Mouse (Mus musculus) embryo, embryonic 10.5 days (tissue): Measurements from ENCODE around the gene Cacna1f.

Experiments
- DNase-seq: peaks from one replicate; pipeline ENCODE4 v3.0.0-alpha.2; 2015; ENCODE audit warnings: low spot score

Gene Cacna1f

GRCm38 (mm10) chrX:7606783-7607182 lies at the start of gene Cacna1f:
Cacna1f (plus strand) TSS chrX:7607083.
- no peak for DNase-seq

DNA sequence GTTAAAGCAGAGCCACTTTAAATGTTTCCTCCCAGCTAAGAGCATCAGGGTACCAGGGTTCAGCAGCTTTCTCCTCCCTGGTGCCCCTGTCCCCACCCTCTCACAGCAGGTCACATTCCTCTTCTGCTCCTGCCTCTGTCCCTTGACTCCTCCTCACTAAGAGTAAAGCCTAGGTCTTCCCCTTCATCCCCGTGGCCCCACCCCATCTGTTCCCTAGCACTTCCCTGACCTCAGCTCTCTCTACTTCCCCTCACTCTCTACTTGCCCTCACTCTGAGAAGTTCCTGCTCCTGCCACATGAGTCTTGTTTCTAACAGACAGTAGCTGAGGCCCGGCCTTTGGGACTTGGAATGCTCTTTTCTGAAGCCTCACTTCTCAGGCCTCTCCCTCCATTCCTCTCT lies 43.8 kb upstream of the Cacna1f start:
- no peak for DNase-seq

DNA sequence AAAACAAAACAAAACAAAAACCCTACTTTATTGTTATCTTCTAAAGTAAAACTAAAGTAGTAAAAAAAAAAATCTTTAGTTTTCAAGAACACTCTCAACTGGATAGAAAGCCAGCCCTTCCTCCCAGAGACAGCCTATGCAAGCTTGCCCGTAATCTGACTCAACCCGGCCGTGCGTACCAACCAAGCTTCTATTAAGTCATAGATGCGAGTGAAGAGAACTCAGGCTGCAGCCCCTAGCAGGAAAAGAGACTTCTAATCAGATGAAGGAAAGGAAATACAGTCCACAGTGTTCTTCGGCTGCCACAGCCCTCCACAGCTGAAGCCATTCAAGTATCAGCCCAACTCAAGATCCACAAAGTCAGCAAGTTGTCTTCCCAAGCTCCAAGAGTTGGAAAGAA lies 40.5 kb upstream of the Cacna1f start:
- no peak for DNase-seq

DNA sequence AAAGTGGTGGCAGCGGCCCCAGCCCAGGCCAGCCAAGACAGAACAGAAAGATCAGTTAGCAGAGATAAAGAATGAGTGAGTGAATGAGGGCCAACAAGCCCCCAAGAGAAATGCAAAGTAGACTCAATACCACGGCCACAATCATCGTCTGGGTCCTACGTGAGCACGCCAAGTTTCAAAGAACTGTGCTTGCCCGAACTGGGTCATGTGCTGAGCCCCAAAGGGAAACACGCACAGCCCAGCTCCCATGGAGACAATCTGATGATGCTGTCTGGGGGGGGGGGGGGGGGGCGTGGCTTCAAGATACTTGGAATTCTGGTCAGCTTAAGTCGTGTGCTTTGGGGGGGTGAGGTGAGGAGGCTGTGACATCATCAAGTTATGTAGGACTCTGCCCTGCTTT lies 39.4 kb upstream of the Cacna1f start:
- DNase-seq = no peak

GRCm38 (mm10) chrX:7570481-7571175 lies 36.3 kb upstream of the Cacna1f start:
- no peak for DNase-seq

DNA sequence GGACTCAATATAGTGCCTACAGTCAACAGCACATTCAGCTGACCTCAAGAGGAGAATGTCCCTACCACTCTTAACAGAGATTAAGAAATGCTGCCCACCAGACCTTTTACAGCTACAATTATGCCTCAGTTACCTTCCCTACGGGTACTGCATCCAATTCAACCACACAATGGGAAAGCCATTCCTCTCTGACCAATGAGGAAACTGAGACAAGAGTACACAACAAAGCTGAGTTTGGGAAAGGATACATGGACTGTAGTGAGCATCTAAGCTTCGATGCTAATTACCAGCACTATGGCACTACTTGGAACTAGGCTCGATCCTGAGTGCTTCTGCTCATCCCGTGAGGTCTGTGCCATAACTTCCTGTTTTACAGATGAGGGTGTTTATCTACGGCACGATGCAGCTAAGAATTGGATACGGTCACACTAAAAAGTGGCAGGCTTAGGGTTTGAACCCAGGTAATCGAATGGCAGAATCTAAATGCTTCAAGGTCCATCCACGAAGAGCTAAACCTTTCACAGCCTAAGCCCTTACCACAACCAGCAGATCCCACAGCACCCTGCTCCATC lies 35.2 kb upstream of the Cacna1f start:
- DNase-seq = no peak

DNA sequence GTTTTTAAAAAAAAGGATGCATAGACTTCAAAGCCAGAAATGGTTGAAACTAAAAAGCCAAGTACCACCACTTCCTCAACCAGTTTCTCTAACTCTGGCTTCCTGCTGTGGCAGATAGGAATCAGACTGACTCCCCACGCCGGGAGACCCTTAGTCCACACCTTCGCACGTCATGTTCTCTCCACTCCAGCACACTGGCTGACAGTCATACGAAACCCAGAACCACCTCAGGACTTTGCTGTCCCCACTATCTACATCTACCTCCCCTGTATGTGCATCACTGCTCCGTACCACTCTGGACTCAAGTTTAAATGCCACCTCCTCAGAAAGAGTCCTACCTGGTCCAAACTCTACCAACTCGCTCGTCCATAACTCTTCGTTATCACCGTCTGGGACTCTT lies 34.4 kb upstream of the Cacna1f start:
- no peak for DNase-seq

DNA sequence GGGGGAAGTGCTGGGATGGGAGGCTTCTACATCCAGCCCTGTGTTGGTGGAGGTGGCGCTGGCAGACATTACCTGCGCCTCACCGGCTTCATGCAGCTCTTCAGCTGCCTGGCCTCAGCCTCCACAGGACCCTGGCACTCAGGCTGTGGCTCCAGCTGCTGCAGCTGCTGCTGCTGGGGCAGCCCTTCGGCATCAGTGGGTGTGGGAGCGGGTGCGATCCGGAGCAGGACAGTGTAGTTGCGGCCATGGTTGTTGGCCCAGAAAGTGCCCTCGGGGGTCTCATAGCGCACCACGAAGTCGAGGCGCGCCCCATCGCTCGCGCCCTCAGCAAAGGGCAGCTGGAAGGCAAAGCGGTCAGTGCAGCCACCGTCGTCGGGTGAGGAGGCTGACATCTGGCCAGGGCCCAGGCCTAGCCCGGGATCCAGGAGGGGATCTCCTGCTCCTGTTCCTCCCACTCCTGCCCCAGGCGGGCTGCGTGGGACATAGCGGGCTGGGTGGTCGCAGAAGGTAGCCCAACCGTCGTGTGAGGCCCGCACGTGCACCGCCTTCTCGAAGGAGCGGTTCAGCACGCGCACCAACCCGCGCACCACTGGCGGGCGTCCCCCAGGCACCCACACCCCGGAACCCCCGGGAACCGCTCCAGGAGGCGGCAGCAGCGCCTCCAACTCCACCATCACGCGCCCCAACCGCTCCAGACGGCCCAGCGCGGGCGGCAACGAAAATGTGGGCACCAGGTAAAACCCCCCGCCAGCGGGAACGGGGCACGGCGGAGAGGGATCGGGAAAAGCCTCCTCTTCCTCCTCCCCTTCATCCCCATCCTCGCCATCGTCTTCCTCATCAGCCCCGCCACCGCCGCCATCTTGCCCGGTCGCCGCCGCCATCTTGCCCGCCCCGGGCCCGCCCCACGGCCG lies 33.5 kb upstream of the Cacna1f start, which contains the start of gene Foxp3:
Gene Foxp3, plus strand, starts transcription at position 469 of the 911 bp plus-strand sequence.
- DNase-seq = peak; percentile 50

- peak; percentile 94 for DNase-seq
These were observed 32.6 kb upstream of the Cacna1f start, which contains the start of gene Ppp1r3f for GRCm38 (mm10) chrX:7574087-7574884. Ppp1r3f (minus strand) TSS chrX:7574283.

GRCm38 (mm10) chrX:7574885-7575231 lies 32.0 kb upstream of the Cacna1f start:
- no peak for DNase-seq

GRCm38 (mm10) chrX:7581151-7581550 lies 25.7 kb upstream of the Cacna1f start:
- no peak for DNase-seq

DNA sequence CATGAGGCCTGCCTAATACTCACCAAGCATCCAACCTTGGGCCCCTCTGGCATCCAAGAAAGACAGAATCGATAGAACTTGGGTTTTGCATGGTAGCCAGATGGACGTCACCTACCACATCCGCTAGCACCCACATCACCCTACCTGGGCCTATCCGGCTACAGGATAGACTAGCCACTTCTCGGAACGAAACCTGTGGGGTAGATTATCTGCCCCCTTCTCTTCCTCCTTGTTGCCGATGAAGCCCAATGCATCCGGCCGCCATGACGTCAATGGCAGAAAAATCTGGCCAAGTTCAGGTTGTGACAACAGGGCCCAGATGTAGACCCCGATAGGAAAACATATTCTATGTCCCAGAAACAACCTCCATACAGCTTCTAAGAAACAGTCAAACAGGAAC lies 23.0 kb upstream of the Cacna1f start:
- DNase-seq = no peak

DNA sequence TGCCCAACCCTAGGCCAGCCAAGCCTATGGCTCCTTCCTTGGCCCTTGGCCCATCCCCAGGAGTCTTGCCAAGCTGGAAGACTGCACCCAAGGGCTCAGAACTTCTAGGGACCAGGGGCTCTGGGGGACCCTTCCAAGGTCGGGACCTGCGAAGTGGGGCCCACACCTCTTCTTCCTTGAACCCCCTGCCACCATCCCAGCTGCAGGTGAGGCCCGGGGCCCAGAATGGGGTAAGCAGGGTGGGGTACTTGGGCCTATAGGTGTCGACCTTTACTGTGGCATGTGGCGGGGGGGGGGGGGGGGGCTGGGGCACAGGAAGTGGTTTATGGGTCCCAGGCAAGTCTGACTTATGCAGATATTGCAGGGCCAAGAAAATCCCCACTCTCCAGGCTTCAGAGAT lies 20.5 kb upstream of the Cacna1f start:
- no peak for DNase-seq

- no peak for DNase-seq
These were observed 11.5 kb upstream of the Cacna1f start for GRCm38 (mm10) chrX:7595371-7595770.

- DNase-seq = no peak
These were observed 2.9 kb upstream of the Cacna1f start for GRCm38 (mm10) chrX:7604004-7604403.

GRCm38 (mm10) chrX:7604879-7605574 lies 1.9 kb upstream of the Cacna1f start, which contains the start of gene Ccdc22:
Ccdc22 (minus strand) TSS chrX:7605517.
- peak; percentile 91 for DNase-seq

GRCm38 (mm10) chrX:7605575-7605941 lies 1.3 kb upstream of the Cacna1f start:
- DNase-seq = no peak

DNA sequence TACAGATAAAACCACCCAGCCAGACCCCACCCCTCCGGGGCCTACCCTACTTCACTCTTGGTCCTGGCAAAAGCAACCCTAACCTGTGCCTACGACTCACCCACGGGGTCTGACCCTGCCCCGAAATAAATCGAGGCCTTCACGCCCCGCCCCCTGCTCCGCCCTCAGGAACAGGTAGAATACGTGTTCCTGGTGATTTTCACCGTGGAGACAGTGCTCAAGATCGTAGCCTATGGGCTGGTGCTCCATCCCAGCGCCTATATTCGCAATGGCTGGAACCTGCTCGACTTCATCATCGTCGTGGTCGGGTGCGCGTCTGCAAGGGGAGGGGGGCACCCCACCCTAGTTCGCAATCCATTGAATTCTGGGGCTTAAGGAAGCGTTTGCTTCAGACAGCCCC lies 3.2 kb downstream of the Cacna1f start:
- no peak for DNase-seq

DNA sequence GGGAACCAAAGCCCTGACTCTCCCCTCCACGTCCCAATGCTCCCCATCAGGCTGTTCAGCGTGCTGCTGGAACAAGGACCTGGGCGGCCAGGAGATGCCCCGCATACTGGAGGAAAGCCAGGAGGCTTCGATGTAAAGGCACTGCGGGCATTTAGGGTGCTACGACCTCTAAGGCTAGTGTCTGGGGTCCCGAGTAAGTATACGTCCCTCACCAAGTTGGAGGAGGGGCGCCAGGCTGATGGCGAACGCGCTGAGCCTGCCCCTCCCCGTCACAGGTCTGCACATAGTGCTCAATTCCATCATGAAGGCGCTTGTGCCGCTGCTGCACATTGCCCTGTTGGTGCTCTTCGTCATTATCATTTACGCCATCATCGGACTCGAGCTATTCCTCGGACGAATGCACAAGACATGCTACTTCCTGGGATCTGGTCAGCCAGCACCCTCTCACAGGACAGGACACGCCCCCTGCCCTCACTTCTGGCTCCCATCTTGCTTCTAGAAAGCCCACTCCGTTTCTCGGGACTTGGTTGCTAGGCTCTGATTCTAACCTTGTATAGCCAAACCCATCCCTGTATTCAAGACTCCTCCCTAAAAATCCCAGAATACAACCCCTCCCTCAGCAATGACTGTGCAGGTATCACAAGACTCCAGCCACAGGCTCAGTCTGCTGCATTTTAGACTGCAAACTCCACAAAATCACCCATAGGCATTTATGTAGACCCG lies 3.8 kb downstream of the Cacna1f start:
- peak; percentile 23 for DNase-seq

GRCm38 (mm10) chrX:7617889-7618551 lies 11.1 kb downstream of the Cacna1f start:
- DNase-seq = no peak
